Mouse (Mus musculus) myocyte (in vitro differentiated cells): ENCODE data around the gene Aass.

Source experiments
- CEBPB ChIP-seq: IDR thresholded peaks from 2 replicates; pipeline ENCODE4 v1.6.1; 2011; ENCODE audit warnings: mild to moderate bottlenecking, moderate library complexity; ENCODE audit not compliant: poor library complexity, insufficient read depth, severe bottlenecking
- E2F4 ChIP-seq: IDR thresholded peaks from one replicate; pipeline ENCODE4 v1.6.1; 2011; ENCODE audit warnings: mild to moderate bottlenecking, control low read depth, moderate library complexity; ENCODE audit not compliant: insufficient read depth
- MAX ChIP-seq: IDR thresholded peaks from one replicate; pipeline ENCODE4 v1.6.1; 2011; ENCODE audit warnings: low read depth, mild to moderate bottlenecking, control low read depth
- MYOD1 ChIP-seq, 3 experiments: IDR thresholded peaks; one replicate each; pipeline ENCODE4 v1.6.1; 2011; ENCODE audit warnings: control low read depth in 2 of 3, low read depth in 2 of 3, mild to moderate bottlenecking in 2 of 3, moderate library complexity in 1 of 3; ENCODE audit not compliant: insufficient read length in 2 of 3, control insufficient read depth in 1 of 3
- MYOG ChIP-seq, 3 experiments: IDR thresholded peaks; one replicate each; pipeline ENCODE4 v1.6.1; 2011; ENCODE audit warnings: control low read depth in 2 of 3, low read depth in 2 of 3, mild to moderate bottlenecking in 2 of 3; ENCODE audit not compliant: insufficient read length in 2 of 3, control insufficient read depth in 1 of 3, insufficient read depth in 1 of 3
- POLR2A ChIP-seq: IDR thresholded peaks from one replicate; pipeline ENCODE4 v1.6.1; 2011; ENCODE audit warnings: low read depth, mild to moderate bottlenecking, control low read depth, moderate library complexity; ENCODE audit not compliant: insufficient read length
- POLR2AphosphoS2 ChIP-seq: IDR thresholded peaks from one replicate; pipeline ENCODE4 v1.6.1; 2011; ENCODE audit warnings: low read depth, control low read depth; ENCODE audit not compliant: insufficient read length
- REST ChIP-seq: IDR thresholded peaks from one replicate; pipeline ENCODE4 v1.6.1; 2011; ENCODE audit warnings: mild to moderate bottlenecking, control low read depth, moderate library complexity; ENCODE audit not compliant: insufficient read depth, insufficient read length
- SRF ChIP-seq: IDR thresholded peaks from one replicate; pipeline ENCODE4 v1.6.1; 2011; ENCODE audit warnings: low read depth; ENCODE audit not compliant: control insufficient read depth, insufficient read length
- TCF12 ChIP-seq: IDR thresholded peaks from one replicate; pipeline ENCODE4 v1.6.1; 2011; ENCODE audit warnings: mild to moderate bottlenecking, control low read depth; ENCODE audit not compliant: poor library complexity, insufficient read depth, severe bottlenecking
- TCF3 ChIP-seq: IDR thresholded peaks from one replicate; pipeline ENCODE4 v1.6.1; 2011; ENCODE audit warnings: low read depth, control low read depth; ENCODE audit not compliant: insufficient read length
- USF1 ChIP-seq: IDR thresholded peaks from one replicate; pipeline ENCODE4 v1.6.1; 2011; ENCODE audit warnings: low read depth, mild to moderate bottlenecking, control low read depth, moderate library complexity

DNA sequence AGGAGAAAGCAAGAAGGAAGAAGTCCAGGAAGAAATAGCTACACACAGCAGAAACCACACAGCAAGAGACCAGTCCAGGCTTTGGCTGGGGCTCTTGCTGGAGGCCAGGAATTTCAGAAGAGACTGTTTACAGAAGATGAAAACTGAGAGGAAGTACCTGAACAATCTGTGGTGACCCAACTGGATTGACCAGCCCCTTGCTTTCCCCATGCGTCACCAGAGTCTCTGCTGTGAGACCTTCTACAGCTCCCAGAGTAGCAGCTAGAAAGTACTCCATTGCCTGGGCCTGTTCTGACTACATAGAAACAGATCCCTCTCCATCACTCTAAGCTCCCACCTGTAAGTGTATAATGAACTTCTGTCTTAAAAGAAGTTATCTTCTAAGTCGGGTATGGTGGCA lies 8.0 kb downstream of the Aass start:
- TF ChIP-seq TCF12 (no peak), E2F4 (no peak), POLR2A (no peak), CEBPB (no peak), MYOD1 (IDR thresholded peaks at IDR 0.05; ENCODE audit: control insufficient read depth in 1 of 3, insufficient read length in 2 of 3, low read depth in 2 of 3) (no peak), USF1 (no peak), MYOG (IDR thresholded peaks at IDR 0.05; ENCODE audit: control insufficient read depth in 1 of 3, insufficient read depth in 1 of 3, insufficient read length in 2 of 3, low read depth in 2 of 3) (no peak), POLR2AphosphoS2 (no peak), MAX (no peak), SRF (no peak), REST (no peak), TCF3 (no peak)
